Mouse (Mus musculus) thymus, postnatal 25 days (tissue): ENCODE data around the gene 4930404H24Rik.
"Not testable (repeated sequence)": the region's sequence is repeated elsewhere in the genome, so short reads cannot be mapped to it uniquely, and the experiment has no call there.

ENCODE experiments used
- DNase-seq: peaks from one replicate; pipeline ENCODE4 v3.0.0; 2022

The 4930404H24Rik gene

DNA sequence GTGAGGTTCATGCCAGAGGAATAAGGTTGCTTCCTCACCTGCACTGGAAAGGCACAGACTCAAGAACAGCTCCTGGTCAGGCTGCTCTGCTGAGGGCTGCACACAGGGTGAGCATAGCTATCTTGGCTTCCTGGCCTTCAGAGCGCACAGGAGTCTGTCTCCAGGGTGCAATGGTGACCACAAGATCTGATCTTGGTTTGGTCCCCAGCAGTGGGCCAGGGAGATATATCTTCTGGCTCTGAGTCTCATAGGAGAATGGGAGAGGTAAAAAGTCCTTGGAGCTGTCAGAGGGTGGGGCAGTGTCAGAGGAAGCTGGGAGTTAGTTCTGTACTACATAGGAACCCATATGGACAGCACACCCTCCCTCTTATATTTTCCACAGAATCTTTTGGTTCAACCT, 13.1 kb upstream of the 4930404H24Rik start:
- DNase-seq = no peak

DNA sequence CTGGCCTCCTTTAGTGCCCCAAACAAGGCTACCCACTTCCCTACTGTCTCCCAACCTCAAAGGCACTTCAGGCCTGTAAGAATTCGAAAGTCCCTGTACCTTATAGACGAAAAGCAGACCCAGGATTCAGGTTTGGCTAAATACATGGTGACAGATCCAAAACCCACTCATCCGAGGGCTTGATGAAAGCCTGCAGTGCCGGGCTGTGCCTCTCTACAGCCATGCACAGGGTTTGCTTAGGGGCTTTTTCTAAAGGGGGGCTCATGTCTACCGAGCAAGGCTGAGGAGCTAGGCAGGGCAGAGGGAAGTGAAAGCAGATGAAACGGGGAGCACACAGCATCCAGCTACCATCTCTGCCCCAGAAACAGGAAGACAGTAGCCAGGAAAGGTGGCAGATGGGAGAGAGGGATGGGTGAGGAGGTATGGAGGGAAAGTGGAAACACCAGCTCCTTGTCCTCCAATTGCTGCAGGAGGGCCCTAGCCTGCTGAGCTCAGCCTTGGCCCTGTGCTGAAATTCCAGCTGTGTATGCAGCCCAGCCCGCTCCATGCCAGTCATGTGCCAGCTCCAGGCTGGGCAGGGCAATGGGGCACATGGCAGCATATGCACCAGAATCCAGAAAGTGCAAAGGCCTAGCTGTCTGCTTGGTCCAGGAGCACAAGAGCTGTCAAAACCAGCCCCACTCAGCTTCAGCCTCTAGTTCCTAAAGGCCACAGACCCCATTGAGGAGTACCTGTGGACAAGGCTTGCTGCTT, 11.3 kb upstream of the 4930404H24Rik start:
- no peak for DNase-seq

DNA sequence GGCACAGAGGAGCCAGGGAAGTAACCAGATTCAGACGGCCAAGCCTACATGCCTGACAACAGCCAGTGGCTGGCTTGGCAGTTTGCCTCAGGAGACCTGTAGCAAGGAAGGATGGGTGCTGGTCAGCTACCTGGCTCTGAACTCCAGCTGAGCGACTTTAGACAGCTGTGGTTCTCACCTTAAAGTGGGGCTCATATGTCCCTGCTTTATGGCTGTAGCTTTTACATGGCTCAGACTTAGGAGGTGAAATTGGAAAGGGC, 10.8 kb upstream of the 4930404H24Rik start:
- no peak for DNase-seq

DNA sequence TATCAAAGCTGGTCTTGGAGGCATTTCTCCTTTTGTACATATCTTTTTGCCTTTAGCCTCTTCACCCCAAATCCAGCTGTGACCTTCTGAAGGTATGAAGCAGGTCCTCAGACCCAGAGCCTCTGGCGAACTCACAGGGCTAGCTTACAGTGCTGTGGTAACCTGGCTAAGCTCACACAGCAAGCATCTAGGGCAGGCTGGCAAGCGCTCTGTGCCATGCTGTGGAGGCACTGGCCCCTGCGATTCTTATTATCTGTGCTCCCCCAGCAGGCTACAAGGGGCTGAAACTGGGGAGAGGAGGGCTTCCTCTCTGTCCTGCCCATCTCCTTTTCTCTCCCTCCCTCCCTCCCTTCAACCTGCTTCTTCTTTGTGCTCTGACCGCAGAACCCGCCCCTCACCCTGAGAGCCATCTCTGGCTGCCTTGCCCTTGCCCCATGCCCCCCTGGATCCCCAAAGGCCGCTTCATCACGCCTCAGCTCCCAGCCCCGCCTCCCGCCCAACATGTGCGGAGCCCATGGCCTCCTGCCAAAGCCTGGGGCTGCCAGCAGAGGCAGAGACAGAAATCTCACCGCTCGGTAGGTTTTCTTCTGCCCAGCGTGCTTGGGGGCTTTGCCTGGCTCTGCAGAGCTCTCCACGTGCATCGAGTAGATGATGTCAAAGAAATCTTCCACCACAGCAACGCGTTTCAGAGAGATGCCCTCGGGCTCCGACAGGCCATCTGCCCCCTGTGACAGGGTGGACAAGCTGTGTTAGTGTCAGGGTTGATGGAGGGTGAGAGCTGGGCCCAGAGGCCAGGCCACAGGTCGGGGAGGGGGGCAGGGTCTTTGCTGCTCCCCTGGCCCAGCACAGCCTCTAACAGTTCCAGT, 9.2 kb upstream of the 4930404H24Rik start:
- peak; percentile 49 for DNase-seq

DNA sequence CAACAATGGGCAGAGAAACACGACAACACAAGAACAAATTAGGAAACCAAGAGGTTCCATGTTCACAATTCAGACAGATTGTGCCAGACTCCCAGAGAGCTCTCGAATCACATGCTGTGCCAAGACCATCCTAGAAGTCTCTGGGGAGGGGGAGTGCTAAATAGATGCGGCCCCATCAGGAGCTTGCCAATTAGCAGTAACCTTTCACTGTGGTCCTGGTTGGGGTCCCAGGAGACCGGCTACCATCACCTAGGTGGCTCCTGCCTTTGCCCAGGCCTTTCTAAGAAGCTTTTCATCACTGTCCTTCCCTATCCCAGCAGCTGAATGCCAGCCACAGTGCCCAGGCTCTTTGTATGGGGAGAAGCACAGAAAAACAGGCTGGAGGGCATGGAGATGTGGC, 8.5 kb upstream of the 4930404H24Rik start:
- no peak for DNase-seq

DNA sequence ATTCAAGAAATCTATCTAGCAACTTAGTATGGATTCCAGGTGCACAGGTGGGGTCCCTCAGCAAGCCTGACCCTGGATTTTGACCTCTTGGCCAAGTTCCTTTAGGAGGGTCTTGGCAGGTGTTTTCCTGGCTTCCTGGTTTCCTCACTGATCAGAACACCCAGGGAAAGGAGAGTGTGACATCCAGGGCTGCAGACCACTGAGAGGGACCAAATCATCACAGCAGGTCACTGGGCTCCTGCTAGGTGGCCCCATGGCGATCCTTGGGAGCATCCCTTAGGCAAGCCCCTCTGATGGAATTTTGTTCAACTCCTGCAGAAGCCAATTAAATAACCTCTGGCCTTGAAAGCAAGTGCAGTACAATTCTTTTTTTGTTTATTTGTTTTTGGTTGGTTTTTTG, 2.5 kb upstream of the 4930404H24Rik start:
- DNase-seq = no peak

DNA sequence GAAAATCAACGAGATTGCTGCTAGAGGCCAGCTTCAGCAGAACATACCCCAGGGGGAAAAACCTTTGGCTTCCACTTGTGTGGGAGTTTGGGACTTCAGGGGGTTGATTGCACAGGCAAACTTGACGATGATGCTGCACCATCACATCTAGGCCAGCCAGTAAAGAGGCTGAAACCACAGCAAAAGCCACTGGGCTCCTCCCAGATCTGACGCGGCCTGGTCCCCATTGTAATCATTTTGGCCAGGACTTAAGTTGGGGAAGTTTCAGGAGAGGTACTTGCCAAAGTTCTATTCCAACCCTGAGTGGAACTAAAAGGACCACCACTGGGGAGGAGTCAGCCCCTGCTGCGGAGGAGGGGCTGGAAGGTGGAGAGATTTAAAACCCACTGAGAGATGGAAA, 1.6 kb upstream of the 4930404H24Rik start:
- no peak for DNase-seq

DNA sequence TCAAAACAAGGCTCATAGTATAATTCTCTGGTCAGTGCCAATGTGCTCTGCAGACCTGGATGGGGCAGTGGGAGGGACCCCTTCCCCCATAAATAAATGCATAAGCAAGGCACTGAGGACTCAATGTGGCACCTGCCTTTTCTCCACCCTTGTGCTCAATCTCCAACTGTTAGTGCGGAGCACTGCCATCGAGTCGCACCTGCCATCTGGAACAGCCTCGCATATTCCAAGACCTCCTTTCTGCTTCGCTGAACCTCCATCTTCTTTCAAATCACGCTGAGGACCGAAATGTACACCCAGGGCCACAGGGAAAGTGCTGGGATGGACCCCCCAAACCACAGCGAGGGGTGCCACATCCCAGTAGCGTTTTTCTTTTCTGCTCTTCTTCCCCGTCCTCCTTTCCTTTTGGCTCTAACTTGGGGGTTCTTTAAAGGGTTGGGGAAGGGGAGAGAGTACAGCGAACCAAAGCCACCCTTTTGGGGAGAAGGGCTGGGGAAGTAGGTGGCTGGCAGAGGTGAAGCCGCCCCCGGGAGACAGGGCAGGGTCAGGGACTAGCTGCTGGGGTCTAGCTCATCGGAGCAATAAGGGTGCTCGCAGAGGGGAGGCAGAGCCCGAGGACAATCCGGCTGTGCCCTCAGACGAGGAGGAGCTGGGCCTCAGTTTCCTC, 945 bp upstream of the 4930404H24Rik start:
- no peak for DNase-seq

DNA sequence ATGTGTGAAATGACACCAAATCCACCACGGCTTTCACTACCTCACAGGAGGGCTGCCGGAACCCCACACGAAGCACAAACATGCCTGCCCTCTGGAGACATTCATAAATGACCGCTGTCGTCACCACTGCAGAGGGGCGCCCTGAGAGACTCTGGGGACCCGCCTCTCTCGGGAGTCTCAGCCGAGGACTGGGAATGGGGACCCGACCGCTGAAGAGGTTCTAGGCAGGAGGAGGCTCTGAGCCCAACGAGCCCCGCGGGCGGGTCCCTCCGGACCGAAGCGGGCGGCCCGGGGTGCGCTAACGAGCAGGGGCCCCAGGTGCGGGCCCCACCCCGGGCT, 442 bp upstream of the 4930404H24Rik start:
- DNase-seq = peak; percentile 36

DNA sequence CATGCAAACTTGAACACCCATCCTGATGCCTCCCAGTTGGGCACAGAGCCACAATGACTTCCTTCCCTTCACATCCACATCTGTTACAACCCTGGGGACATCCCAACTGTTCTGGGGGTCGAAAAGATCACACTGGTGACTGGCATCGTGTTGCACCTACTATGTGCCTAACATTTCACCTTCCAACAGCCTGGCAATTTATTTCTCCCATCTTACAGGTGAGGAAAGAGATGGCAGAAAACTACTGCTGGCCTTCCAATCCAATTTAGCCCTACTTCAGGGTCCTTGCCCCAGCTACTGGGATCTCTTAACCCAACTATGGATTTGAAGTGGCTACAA, 772 bp downstream of the 4930404H24Rik start:
- DNase-seq = no peak

DNA sequence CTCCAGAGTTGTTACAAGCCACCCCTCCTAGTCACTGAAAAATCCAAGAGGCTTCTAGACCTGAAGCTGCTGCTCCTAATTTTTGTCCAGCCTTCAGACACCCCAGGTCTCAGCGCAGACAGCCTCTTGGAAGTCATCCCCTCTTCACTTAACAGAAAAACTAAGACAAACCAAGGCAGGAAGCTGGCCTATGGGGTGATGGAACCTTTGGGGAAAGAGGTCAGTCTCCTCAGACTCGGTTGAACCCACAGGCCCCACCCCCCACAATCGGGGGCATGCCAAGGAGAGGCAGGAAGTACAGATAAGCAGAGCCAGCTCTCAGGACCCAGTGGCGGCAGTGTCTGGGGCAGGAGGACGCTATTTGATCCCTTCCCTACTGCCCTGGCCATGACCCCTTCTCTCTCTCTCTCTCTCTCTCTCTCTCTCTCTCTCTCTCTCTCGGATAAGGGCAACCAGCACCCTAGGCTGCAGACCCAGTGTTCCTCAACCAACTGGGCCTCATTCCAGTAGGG, 1.2 kb downstream of the 4930404H24Rik start:
- DNase-seq = peak; percentile 70

DNA sequence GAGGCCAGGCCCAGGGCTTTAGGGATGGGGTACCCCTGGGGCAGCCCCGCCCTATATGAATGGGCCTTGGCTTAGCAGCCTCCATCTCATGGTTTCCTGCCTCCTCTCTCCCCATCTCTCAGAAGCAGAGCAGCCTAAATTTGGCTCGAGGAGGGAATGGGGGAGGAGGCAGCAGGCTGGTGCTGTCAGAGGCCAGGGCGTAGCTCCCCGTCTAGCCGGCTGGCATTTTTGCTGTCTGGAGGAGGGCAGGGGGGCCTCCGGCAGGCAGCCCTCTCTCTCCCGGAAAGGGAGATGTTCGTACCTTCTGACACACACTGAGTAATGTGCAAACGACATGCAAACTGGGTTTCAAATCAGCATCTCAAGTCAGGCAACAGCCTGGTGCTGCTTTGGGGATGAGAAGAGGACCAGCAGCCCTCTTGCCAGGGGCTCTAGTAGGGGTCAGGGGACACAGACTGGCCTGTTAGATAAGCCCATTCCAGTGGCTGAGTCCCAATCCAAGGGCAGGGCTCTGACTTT, 1.8 kb downstream of the 4930404H24Rik start:
- DNase-seq = peak; percentile 67

DNA sequence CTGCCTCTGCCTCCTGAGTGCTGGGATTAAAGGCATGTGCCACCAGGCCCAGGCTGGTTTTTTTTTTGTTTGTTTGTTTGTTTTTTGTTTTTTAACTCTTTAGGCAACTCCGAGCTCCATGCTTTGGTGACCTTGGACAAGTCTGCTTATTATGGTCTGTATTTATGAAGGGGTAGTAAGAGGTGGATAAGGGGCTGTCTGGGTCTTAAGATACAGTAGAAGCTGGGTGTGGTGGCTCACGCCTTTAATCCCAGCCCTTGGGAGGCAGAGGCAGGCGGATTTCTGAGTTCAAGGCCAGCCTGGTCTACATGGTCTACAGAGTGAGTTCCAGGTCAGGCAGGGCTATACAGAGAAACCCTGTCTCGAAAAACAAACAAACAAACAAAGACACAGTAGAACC, 2.8 kb downstream of the 4930404H24Rik start:
- not testable (repeated sequence) for DNase-seq

DNA sequence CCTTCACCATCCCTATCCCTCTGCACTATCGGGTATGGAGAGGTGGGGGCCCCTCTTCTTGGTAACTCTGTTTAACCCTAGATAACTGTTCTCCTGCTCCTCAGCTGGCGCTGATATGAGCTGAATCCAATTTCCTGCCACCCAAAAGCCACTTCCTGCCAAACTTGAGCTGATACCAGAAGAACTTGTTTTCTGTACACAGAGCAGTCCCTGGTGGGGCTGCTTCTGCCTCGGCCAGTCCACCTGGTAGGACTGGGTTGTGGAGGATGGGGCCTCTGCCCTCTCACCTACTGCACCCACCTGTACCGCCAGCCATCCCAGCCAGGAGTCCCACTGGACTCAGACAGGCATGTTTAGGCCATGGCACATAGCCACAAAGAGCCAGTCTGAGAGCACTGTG, 3.2 kb downstream of the 4930404H24Rik start:
- peak; percentile 64 for DNase-seq

DNA sequence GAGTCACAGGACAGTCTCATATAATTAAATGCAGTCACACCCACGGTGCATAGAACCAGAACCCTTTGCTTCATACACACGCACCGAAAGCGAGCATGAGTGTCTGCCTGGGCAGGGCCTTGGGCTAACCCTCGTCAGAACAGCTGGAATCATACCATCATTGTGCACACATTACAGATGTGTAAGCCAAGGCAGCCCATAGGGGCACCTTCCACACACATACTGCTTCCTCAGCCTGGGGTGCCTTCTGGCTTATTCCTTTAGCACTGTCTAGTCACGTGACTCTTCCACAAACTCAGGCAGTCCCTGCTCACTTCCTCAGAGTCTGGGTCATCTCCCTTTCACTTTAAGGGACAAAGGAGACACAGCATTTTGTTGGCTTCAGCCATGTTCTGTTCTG, 3.7 kb downstream of the 4930404H24Rik start:
- DNase-seq = no peak

DNA sequence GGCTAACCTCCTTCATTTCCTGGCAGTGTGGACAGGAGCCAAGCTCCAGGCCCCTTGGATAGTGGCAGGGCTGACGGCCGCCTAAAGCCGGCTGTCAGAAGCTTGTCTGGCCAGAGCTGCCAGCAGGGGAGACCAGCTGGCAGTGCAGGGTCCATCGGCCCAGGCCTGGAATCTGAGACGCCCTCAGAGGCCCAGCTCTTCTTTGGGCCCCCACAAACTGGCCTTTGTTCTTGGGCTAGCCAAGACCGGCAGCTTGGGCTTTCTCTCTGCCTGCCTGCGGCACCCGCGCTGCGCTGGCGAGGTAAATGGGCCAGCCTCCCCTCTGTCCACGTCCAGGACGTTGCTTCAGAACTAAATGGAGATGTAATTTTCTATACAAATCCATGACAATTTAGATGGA, 4.3 kb downstream of the 4930404H24Rik start:
- DNase-seq = no peak

DNA sequence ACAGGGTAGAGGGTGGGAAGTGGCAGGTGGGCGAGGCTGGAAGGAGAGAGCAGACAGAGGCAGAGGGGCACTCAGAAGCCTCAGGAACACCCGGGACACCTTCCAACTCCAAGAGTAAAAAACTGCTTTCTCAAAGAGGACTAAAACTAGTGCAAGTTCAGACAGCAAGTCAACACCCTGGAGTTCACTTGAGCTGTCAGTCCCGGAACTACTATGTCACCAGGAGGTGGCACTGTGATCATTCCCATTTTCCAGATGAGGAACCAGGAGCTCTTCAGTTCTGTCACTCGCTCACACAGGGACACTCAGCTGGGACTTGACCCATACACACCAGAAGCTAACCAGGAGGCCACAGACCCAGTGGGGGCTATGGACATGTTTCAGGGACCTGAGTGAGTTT, 6.6 kb downstream of the 4930404H24Rik start:
- no peak for DNase-seq

DNA sequence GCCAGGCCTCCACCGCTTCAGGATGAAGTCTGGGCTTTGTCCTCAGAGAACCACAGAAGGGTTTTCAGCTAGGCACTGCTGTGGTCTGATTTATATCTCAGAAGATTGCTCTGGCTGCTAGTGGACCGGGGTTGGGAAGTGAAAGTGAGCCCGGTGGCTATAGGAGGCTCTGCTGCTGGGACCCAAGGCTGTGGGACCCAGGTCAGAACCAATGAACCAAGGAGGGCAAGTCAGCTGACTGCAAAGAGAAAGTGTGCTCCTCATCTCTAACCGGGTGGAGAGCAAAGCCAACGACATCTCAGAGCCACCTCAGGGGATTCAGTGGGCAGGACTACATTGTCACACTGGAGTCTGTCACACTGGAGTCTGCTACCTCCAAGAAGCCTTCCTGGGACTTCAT, 13.8 kb downstream of the 4930404H24Rik start:
- no peak for DNase-seq

DNA sequence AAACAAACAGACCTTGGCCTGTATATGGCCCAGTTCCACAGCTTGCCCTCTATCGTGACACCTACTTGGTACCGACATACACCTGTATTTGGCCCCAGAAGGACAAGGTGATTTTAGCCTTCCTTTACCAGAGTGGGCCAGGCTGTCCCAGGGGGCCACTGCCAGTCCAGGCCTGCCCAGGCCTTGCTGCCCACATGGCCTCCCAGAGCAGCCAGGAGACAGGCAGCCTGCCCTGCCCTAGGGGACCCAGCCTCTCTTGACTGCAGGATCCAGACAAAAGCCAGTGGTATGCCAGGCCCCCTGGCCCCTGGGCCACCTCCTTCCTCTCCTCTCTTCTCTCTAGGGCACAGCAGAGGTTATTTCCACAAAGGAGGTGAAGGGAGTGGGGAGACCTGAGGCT, 15.4 kb downstream of the 4930404H24Rik start:
- no peak for DNase-seq

DNA sequence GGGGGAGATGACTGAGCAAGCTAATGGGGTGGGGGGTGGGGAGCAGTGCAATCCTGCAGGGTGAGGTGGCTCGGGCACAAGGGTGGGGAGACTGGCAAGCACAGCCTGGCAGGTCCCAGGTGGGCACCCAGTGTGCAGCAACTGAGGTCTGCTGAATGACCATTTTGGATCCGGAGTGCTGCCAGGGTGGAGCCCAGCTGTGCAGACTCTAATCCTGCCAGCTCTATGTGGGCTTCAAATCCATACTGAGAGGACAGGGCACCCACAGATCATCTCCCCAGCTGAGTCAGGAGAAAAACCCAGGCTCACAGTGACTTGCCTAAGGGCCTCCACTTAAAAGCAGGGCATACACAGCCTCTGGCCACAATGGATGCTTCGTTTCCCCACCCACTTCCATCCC, 15.8 kb downstream of the 4930404H24Rik start:
- DNase-seq = no peak

DNA sequence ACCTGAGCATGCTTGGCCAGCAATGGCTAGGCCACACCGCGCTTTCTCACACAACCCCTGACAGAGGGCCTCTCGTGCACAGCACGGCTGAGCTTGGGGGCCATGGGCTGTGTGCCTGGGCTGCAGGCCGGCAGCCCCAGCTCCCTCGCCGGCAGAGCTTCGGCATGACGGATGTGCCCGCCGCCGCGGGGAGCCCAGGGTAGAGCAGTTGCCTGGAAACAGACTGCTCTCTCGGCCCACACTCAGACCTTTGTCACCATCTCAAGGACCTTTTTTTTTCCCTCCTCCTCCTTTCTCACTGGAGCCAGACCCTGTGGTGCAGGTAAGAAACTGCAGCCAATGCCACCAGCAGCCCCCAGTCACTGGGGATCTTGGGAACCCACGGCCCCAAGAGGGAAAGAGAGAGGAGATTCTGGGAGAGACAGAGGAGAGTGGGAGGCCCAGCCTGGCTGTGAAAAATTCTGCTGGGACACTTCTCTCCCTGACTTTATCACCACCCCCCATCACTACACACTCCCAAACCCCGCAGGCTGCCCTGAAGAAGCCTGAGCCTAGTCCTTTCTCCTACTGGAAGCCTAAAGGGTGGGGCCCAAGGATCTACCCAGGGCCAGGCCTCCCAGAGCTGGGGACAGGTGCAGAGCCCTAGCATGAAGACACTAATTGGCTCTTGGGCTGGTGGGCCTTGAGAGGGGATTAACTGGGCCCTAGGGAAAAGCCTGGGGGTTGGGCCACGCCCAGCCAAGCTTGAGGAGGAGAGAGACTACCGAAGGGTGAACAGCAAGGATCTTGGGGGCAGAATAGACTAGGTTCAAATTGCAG, 16.8 kb downstream of the 4930404H24Rik start:
- no peak for DNase-seq

DNA sequence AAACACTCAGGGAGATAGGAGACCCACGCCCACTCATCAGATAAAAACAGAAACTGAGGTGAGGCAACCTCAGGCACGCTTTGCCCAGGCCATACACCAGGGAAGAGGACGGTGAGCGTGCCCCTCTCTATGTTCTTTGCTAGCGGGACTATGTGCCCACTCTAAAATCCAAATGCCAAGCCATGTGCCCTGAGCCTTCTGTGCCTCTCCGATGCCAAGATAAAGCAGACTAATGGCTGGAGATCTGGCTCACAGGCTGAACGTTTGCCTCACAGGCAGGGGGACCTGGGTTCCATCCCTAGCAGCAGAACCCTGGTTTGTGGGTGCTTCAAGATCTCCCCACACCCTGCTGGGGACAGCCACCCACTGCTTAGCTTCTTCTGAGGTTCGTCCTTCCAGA, 17.5 kb downstream of the 4930404H24Rik start:
- no peak for DNase-seq

DNA sequence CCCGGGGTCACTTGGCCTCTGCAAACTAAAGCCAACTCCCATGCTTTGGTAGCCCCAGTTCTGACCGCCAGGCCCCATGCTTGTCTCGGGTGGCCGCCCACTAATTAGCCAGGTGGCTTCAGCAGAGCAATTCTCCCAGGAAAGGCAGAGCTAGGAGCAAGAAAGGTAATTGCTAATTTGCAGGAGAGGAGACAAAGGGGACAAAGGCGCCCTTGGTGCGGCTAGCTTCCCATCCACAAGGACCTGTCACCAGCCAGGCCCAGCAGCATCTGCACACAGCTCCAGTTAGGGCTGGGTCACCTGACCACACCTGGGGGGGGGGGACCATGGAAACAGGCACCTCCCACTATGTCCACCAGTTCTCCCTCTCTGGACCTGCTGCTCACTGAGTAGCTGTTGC, 19.0 kb downstream of the 4930404H24Rik start:
- no peak for DNase-seq
